In the genomic region with DNA sequence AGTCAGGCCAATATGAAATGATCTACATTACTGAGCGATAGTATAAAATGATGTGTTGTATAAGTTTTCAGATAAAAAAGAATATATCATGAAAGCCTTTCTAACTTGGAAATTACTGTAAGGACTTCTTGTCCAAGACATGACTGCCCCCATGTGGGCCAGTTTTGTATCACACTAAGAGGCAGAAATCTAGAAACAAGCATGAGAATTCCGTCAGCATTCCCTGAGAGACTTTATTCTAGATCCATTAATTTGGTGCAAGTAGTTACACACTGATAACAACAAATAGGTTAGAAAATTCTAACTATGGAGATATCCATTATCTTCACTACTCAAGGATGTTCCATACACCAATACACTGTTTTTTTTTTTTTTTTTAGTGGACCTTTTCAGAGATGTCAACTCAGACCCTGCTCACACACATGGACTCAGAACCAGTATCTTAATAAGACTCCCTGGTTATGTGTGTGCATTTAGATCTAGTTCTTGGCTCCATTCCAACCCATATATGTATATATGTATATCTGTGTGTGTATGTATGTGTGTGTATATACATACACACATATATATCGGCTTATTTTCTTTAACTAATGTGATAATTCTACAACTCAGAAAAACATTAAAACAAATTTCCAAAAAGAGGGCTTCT, we compare ENCODE assay signal across 9 mouse cellular contexts.
A peak's percentile ranks its signal among the peaks of the same experiment; 100 is the strongest.
DNase-seq lines count a peak whose midpoint lies in the region; ATAC-seq and TF ChIP-seq lines count a peak whose summit lies in the region.
"Had no signal": no experiment of that assay in that cellular context is flagged by ENCODE, and none has a peak within 500 bp of the region (broad histone marks: within the 10 kb centered on the region; RNA-seq: fewer than 3 reads in every experiment).

No protein-coding gene starts in this region.

- H3K27me3 ChIP-seq in heart, embryonic 10.5 days (ENCODE audit: insufficient read depth, poor library complexity, severe bottlenecking) = no peaks in the 10 kb centered on the region
- no peaks in the 10 kb centered on the region for H3K27me3 ChIP-seq in Patski
- H3K27me3 ChIP-seq: liver, embryonic 13.5 days had no signal

- TF ChIP-seq CTCF in Patski (IDR thresholded peaks at IDR 0.05) = peak; percentile 58

- H3K27ac ChIP-seq in heart, embryonic 10.5 days = no peak overlapping the region
- H3K27ac ChIP-seq: liver, embryonic 13.5 days had no signal

- peak; percentile 39 to 87 for DNase-seq in heart, adult 18-20 months
- DNase-seq in heart, embryonic 10.5 days (ENCODE audit: low spot score) = no peak
- DNase-seq in Patski (ENCODE audit: low read depth, low spot score) = no peak
- peak; percentile 60 to 78 for DNase-seq in cerebellum, postnatal 4 days (ENCODE audit: low spot score in 2 of 2)
- peak; percentile 74 for DNase-seq in gastrocnemius, postnatal 10 days
- DNase-seq in layer of hippocampus, adult 8-10 months (ENCODE audit: low spot score in 2 of 2) = peak; percentile 53 to 78
- peak; percentile 78 for DNase-seq in lung, postnatal 36 days
- DNase-seq in right cerebral cortex, postnatal 25 days = peak; percentile 62
- DNase-seq: liver, embryonic 13.5 days had no signal

- H3K4me1 ChIP-seq in heart, embryonic 10.5 days = peaks cover 8% of the 10 kb centered on the region

- H3K4me3 ChIP-seq in heart, embryonic 10.5 days = no peak overlapping the region
- H3K4me3 ChIP-seq: liver, embryonic 13.5 days had no signal

- in situ Hi-C loops in Patski (cut with MboI; ENCODE audit: low pct_unique_long_range_greater_than_20kb) = loop anchor here (5.0 to 10.0 kb wide), 2 partner anchors 183 to 960 kb away; no protein-coding TSS in a partner anchor

- 47% methylated on average over 3 of the region's 3 CpGs for WGBS in heart, embryonic 10.5 days

- H3K9me3 ChIP-seq in heart, embryonic 10.5 days = no peaks in the 10 kb centered on the region
- H3K9me3 ChIP-seq: liver, embryonic 13.5 days had no signal

- CTCF ChIA-PET in Patski (lab: Charles Lee) = no interaction called here

- POLR2A ChIA-PET in Patski (lab: Charles Lee) = no interaction called here

- no peaks in the 10 kb centered on the region for H3K36me3 ChIP-seq in heart, embryonic 10.5 days

- no peak for ATAC-seq in Patski

Comparison
In these comparisons a context has a peak if more than half of its experiments do, and no peak if none do; other contexts are left out.
1. DNase-seq: peak in heart, adult 18-20 months (2 of 2), cerebellum, postnatal 4 days (2 of 2), gastrocnemius, postnatal 10 days (single experiment), layer of hippocampus, adult 8-10 months (2 of 2), lung, postnatal 36 days (single experiment) and right cerebral cortex, postnatal 25 days (single experiment); none in heart, embryonic 10.5 days (single experiment) and Patski (single experiment).